Mouse (Mus musculus) c-Kit-positive CD71-positive TER-119-positive erythroid progenitor cells, embryonic 14.5 days (primary cell): Measurements from ENCODE around the gene Tns2.
"Not testable (repeated sequence)": the region's sequence is repeated elsewhere in the genome, so short reads cannot be mapped to it uniquely, and the experiment has no call there.

ENCODE experiments used
- DNase-seq: peaks from one replicate; pipeline ENCODE4 v3.0.0-alpha.2; 2013; ENCODE audit warnings: low spot score

The Tns2 gene

GRCm38 (mm10) chr15:102136129-102136758 is 36.0 kb downstream of the Tns2 start, which contains the start of gene Spryd3:
Spryd3 (minus strand) TSS chr15:102136234.
- DNase-seq, result peak; percentile 96

GRCm38 (mm10) chr15:102141120-102141519 is 40.9 kb downstream of the Tns2 start:
- no peak for DNase-seq

GRCm38 (mm10) chr15:102142914-102143912 is 43.0 kb downstream of the Tns2 start:
- no peak for DNase-seq

GRCm38 (mm10) chr15:102144274-102144711 is 44.1 kb downstream of the Tns2 start, which contains the start of gene Igfbp6:
Igfbp6 (plus strand) TSS chr15:102144362.
- DNase-seq, result no peak

GRCm38 (mm10) chr15:102144726-102145125 is 44.5 kb downstream of the Tns2 start:
- no peak for DNase-seq

GRCm38 (mm10) chr15:102145330-102145729 is 45.1 kb downstream of the Tns2 start:
- no peak for DNase-seq

GRCm38 (mm10) chr15:102146089-102146488 is 45.9 kb downstream of the Tns2 start:
- no peak for DNase-seq

GRCm38 (mm10) chr15:102146882-102147281 is 46.7 kb downstream of the Tns2 start:
- peak; percentile 41 for DNase-seq

- DNase-seq, result no peak
These were observed 47.6 kb downstream of the Tns2 start for GRCm38 (mm10) chr15:102147674-102148402.

- no peak for DNase-seq
These were observed 49.3 kb downstream of the Tns2 start for GRCm38 (mm10) chr15:102149561-102149960.

GRCm38 (mm10) chr15:102150301-102151135 is 50.3 kb downstream of the Tns2 start, which contains the start of gene Soat2:
Soat2 (plus strand) TSS chr15:102150526.
- peak; percentile 66 for DNase-seq

- DNase-seq, result no peak
These were observed 52.4 kb downstream of the Tns2 start for GRCm38 (mm10) chr15:102152646-102153045.

GRCm38 (mm10) chr15:102155006-102155405 is 54.8 kb downstream of the Tns2 start:
- not testable (repeated sequence) for DNase-seq

GRCm38 (mm10) chr15:102156836-102157235 is 56.6 kb downstream of the Tns2 start:
- no peak for DNase-seq

- no peak for DNase-seq
These were observed 60.3 kb downstream of the Tns2 start for GRCm38 (mm10) chr15:102160415-102161060.

GRCm38 (mm10) chr15:102163900-102164693 is 63.9 kb downstream of the Tns2 start:
- DNase-seq, result no peak

GRCm38 (mm10) chr15:102165468-102166100 is 65.4 kb downstream of the Tns2 start:
- DNase-seq, result no peak
